Mouse (Mus musculus): Measurements from ENCODE around the gene Bcas3.

GRCm38 (mm10) chr11:85520236-85520635 lies 167.3 kb downstream of the Bcas3 start:
- TF ChIP-seq CTCF (IDR thresholded peaks at IDR 0.05; ENCODE audit: extremely low read depth, insufficient read depth, insufficient read length, insufficient replicate concordance) = no peak
- TF ChIP-seq POLR2A (IDR thresholded peaks at IDR 0.05; ENCODE audit: low read depth, low read length) = no peak
